Mouse (Mus musculus) natural killer cell, adult 2 months (primary cell): ENCODE results near the gene Mrps9.

Source experiments
- DNase-seq, 2 experiments: peaks; one replicate each; pipeline ENCODE4 v3.0.0; 2022; ENCODE audit warnings: low spot score in 2 of 2

Gene Mrps9

DNA sequence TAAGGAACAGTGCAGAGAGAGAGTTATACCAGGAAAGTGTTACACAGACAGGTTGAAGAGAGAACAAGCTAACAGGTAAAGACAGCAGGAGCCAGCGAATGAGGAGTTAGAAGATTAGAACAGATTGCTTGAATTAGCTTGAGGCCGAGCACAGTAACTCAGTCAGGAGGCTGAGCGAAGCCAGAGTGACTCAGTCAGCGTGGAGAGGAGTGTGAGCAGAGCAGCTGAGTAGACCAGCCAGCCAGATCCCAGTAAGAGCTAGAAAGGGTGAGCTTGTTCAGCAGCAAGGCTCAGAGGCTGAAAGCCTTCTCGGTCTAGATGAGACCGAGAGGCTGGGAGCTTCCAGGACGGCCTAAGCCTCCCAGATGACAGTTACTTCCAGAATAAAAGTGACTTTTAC is 55.7 kb downstream of the Mrps9 start:
- DNase-seq = no peak

DNA sequence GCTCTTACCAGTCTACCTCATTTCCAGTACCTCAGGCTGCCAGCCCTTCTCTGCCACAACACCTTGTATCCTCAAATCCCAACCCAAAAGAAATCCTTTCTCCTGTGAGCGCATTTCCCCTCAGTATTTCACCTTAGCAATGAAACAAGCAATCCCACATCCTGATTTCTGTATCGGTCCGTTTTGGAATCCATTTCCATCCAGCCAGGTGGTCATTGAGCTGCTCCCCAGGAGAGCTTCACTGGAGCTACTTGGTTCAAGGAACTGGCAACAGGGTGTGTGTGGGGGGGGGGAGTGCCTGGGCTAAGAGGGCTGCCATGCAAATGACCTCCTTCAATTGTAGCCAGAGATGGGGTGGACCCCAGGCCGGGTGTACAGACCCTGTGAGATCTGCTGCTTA is 56.1 kb downstream of the Mrps9 start:
- DNase-seq = no peak

- DNase-seq = no peak
These were observed 64.0 kb downstream of the Mrps9 start for GRCm38 (mm10) chr1:42915062-42915461.

DNA sequence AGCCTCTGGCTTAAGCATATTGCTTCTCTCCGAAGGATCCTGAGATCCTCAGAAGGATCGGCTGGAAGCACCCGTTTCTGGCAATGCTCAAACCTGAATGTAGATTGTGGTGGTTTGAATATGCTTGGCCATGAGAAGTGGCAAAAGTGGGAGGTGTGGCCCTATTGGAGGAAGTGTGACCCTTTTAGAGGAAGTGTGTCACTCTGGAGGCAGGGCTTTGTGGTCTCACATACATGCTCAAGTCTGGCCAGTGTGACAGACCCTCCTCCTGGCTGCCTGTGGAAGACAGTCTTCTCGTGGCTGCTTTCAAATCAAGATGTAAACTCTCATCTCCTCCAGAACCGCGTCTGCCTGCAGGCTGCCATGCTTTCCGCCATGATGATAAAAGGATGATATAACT is 65.7 kb downstream of the Mrps9 start:
- no peak for DNase-seq

- no peak for DNase-seq
These were observed 66.9 kb downstream of the Mrps9 start for GRCm38 (mm10) chr1:42917908-42918307.

GRCm38 (mm10) chr1:42923924-42924323 is 72.9 kb downstream of the Mrps9 start:
- DNase-seq = no peak

DNA sequence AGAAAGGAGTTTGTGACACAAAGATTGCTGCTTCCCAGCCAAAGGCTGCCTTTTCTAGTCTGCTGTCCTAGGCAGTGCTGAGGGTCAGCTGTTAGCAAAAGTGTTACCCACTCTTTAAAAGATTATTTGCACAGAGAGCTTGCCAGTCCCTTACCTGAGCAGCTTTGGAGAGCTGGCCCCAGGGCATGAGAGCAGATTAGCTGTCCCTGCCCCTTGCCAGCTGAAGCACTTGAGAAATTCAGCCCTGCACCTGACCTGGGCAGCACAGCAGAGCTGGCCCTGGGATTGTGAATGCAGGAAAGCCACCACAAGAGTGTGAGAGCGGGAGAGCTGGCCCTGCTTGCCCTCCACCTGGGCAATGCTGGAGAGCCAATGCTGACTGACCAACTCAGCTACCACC is 82.6 kb downstream of the Mrps9 start:
- no peak for DNase-seq

- DNase-seq = no peak
These were observed 97.5 kb downstream of the Mrps9 start for GRCm38 (mm10) chr1:42948486-42948885.

DNA sequence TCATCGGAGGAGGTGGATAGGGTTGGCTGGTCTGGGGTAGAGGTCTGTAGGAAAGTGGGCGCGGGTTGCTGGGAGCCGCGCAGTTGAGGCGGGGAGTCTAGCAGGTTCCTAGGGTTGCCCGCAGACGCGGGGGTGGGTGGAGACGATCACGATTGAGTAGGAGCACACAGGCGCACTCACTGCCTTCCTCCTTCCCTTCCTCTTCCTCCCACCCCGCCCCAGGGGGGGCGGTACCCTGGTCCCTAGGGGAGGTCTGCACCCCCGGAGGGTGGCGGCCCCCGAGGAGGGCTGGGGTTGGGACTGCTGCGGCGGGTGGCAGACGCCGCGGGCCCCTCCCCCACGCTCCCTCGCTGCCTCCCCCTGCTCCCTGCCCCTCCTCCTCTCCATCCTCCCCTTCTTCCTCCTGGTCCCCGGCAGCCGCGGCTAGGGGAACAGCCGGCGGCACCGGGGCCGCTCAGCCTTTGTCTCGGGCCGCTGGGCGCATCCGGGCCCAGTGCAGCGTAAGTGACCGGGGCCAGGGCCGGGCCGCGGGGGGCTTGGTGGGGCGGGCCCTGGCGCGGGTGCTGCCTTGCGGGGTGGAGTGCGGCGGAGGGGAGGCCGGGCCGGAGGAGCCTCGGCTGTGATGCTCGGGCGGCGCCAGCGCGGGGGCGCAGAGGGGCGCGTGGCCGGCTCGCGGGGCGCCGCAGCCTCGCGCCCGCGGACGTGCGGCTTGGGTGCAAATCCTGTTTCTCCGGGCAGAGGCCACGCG is 101.9 kb downstream of the Mrps9 start, which contains the start of gene Gpr45:
TSS of gene Gpr45 (plus strand) at position 139 of the 748 bp plus-strand sequence.
- DNase-seq = no peak

DNA sequence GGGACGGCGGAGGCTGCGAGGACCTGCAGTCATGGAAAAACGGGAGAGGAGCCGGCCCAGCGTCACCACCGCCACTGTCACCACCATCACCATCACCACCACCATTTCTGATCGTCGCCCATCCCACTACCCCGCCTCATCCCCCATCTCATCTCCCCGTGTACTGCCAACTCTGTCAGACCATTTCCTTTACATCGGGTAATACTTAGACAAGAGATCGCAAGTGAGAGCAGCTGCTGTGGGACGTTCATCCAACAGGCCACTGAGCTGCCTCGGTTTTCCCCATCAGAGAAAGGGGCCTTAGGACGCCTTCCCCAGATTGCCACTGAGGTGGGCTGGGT is 102.4 kb downstream of the Mrps9 start:
- no peak for DNase-seq
